Mouse (Mus musculus) CH12.LX (cell line): ENCODE results near the gene Eml1. TPM values are rescaled to one million over a fixed set of nuclear protein-coding genes. Genes with fewer than 3 reads are reported as not detected.

Source experiments
- DNase-seq: peaks from one replicate; pipeline ENCODE4 v3.0.0-alpha.2; 2013; ENCODE audit errors: extremely low read depth
- H3K27ac ChIP-seq: 2 replicates; pipeline ENCODE4 v1.5.1; 2012; ENCODE audit warnings: low read depth, mild to moderate bottlenecking, control low read depth, moderate library complexity; ENCODE audit not compliant: insufficient read depth
- H3K27me3 ChIP-seq: replicated peaks from 2 replicates; pipeline ENCODE3; 2012; ENCODE audit warnings: inconsistent platforms
- H3K36me3 ChIP-seq, 2 experiments: replicated peaks in 1 of 2; 2 replicates each; pipeline versions ENCODE3 to v1.6.1; 2012; ENCODE audit warnings: inconsistent platforms in 1 of 2, low read length in 1 of 2, mild to moderate bottlenecking in 1 of 2, mixed read lengths in 1 of 2, moderate library complexity in 1 of 2; ENCODE audit not compliant: control insufficient read depth in 1 of 2, insufficient read depth in 1 of 2
- H3K4me1 ChIP-seq, 2 experiments: 2 replicates each; pipeline ENCODE4 v1.6.1; 2012; ENCODE audit warnings: inconsistent platforms in 1 of 2, moderate library complexity in 1 of 2; ENCODE audit not compliant: insufficient read depth in 2 of 2, control insufficient read depth in 1 of 2
- H3K4me2 ChIP-seq: 2 replicates; pipeline ENCODE4 v1.6.1; 2012; ENCODE audit warnings: low read depth, mild to moderate bottlenecking, control low read depth; ENCODE audit not compliant: poor library complexity, insufficient read depth, severe bottlenecking
- H3K4me3 ChIP-seq, 3 experiments: fragments of 150-350 bp in 1 of 3; sonication (generic) in 1 of 3; replicated peaks in 1 of 3; 2 replicates each; pipeline versions ENCODE3 to v1.5.1; 2011 to 2012; ENCODE audit warnings: low read depth in 2 of 3, low read length in 2 of 3, mild to moderate bottlenecking in 2 of 3, moderate library complexity in 2 of 3, control low read depth in 1 of 3, improper control_type of control experiment in 1 of 3, inconsistent platforms in 1 of 3, mixed read lengths in 1 of 3; ENCODE audit not compliant: poor library complexity in 1 of 3
- H3K79me2 ChIP-seq: replicated peaks from 2 replicates; pipeline ENCODE4 v1.6.1; 2012; ENCODE audit warnings: mild to moderate bottlenecking, moderate library complexity; ENCODE audit not compliant: control insufficient read depth, poor library complexity, insufficient read depth, severe bottlenecking; ENCODE audit errors: extremely low read depth
- H3K9ac ChIP-seq: 2 replicates; pipeline ENCODE4 v1.6.1; 2012; ENCODE audit warnings: low read depth, mild to moderate bottlenecking, control low read depth, moderate library complexity; ENCODE audit not compliant: insufficient read depth
- H3K9me3 ChIP-seq: replicated peaks from 2 replicates; pipeline ENCODE3; 2012; ENCODE audit warnings: low read length, inconsistent platforms, mixed read lengths
- CTCF ChIP-seq, 2 experiments: IDR thresholded peaks in 1 of 2; conservative IDR thresholded peaks in 1 of 2; 2 replicates each; pipeline ENCODE4 v1.5.1; 2011 to 2012; ENCODE audit warnings: low read depth in 2 of 2, low read length in 2 of 2, improper control_type of control experiment in 1 of 2, inconsistent platforms in 1 of 2, mild to moderate bottlenecking in 1 of 2, moderate library complexity in 1 of 2
- GABPA ChIP-seq: IDR thresholded peaks from 2 replicates; pipeline ENCODE4 v1.6.1; 2012; ENCODE audit warnings: low read depth, low read length, improper control_type of control experiment, inconsistent platforms; ENCODE audit not compliant: insufficient replicate concordance
- JUND ChIP-seq: conservative IDR thresholded peaks from 2 replicates; pipeline ENCODE4 v1.6.1; 2011; ENCODE audit warnings: low read depth, low read length, improper control_type of control experiment
- MAX ChIP-seq: IDR thresholded peaks from 2 replicates; pipeline ENCODE4 v1.6.1; 2011; ENCODE audit warnings: low read length, improper control_type of control experiment
- MAZ ChIP-seq: IDR thresholded peaks from 2 replicates; pipeline ENCODE4 v1.6.1; 2012; ENCODE audit warnings: low read depth, mild to moderate bottlenecking, inconsistent platforms, low read length, improper control_type of control experiment, moderate library complexity
- MEF2A ChIP-seq: IDR thresholded peaks from 2 replicates; pipeline ENCODE4 v1.6.1; 2014; ENCODE audit warnings: low read depth, mild to moderate bottlenecking, inconsistent platforms, low read length, improper control_type of control experiment, borderline replicate concordance
- MYC ChIP-seq: IDR thresholded peaks from 2 replicates; pipeline ENCODE4 v1.6.1; 2011; ENCODE audit warnings: low read depth, mild to moderate bottlenecking, improper control_type of control experiment, low read length
- NELFE ChIP-seq: IDR thresholded peaks from 2 replicates; pipeline ENCODE4 v1.6.1; 2011; ENCODE audit warnings: low read depth, low read length, improper control_type of control experiment
- POLR2A ChIP-seq: IDR thresholded peaks from 2 replicates; pipeline ENCODE4 v1.6.1; 2011; ENCODE audit warnings: low read depth, mild to moderate bottlenecking, improper control_type of control experiment, low read length
- POLR2AphosphoS2 ChIP-seq: IDR thresholded peaks from 2 replicates; pipeline ENCODE4 v1.6.1; 2011; ENCODE audit warnings: low read depth, low read length, improper control_type of control experiment
- RAD21 ChIP-seq: IDR thresholded peaks from 2 replicates; pipeline ENCODE4 v1.6.1; 2011; ENCODE audit warnings: low read depth, mild to moderate bottlenecking, low read length, improper control_type of control experiment, moderate library complexity
- RCOR1 ChIP-seq: conservative IDR thresholded peaks from 2 replicates; pipeline ENCODE4 v1.6.1; 2012; ENCODE audit warnings: low read depth, mild to moderate bottlenecking, inconsistent platforms, low read length, improper control_type of control experiment
- SMC3 ChIP-seq: IDR thresholded peaks from 2 replicates; pipeline ENCODE4 v1.6.1; 2011; ENCODE audit warnings: low read depth, low read length, improper control_type of control experiment
- TCF12 ChIP-seq: IDR thresholded peaks from 2 replicates; pipeline ENCODE4 v1.6.1; 2014; ENCODE audit warnings: low read depth, mild to moderate bottlenecking, inconsistent platforms, low read length, improper control_type of control experiment
- UBTF ChIP-seq: IDR thresholded peaks from 2 replicates; pipeline ENCODE4 v1.6.1; 2012; ENCODE audit warnings: low read depth, mild to moderate bottlenecking, inconsistent platforms, low read length, improper control_type of control experiment, moderate library complexity
- USF2 ChIP-seq: conservative IDR thresholded peaks from 2 replicates; pipeline ENCODE4 v1.6.1; 2011; ENCODE audit warnings: low read depth, low read length, improper control_type of control experiment
- ZKSCAN1 ChIP-seq: IDR thresholded peaks from 2 replicates; pipeline ENCODE4 v1.6.1; 2012; ENCODE audit warnings: low read depth, inconsistent platforms, low read length, improper control_type of control experiment, borderline replicate concordance
- ZNF384 ChIP-seq: IDR thresholded peaks from 2 replicates; pipeline ENCODE4 v1.6.1; 2012; ENCODE audit warnings: low read depth, low read length, improper control_type of control experiment, inconsistent platforms
- dilution Hi-C: fragments of 300-500 bp; cut with MboI; formaldehyde crosslinking; loops from 2 replicates; pipeline ENCODE4 v1.14.3; 2020; ENCODE audit warnings: low sequenced_read_pairs; ENCODE audit not compliant: extremely low pct_unique_long_range_greater_than_20kb, extremely low pct_ligation_motif_present
- in situ Hi-C: fragments of 300-500 bp; cut with MboI; formaldehyde crosslinking; loops from 3 replicates; pipeline ENCODE4 v1.14.3; 2019; ENCODE audit warnings: low sequenced_read_pairs, low pct_ligation_motif_present, low pct_unique_long_range_greater_than_20kb, mixed read lengths
- polyA plus RNA-seq: library from polyadenylated mRNA; unstranded; fragments of >175 nt; gene quantifications from 2 replicates; pipeline ENCODE4 v1.2.1, GENCODE M21; 2012; ENCODE audit warnings: low read depth; ENCODE audit not compliant: insufficient read length
- total RNA-seq, 2 experiments: library from RNA; depleted of rRNA; stranded (reverse); fragments of 300-350 nt in 1 of 2; fragments of >200 nt in 1 of 2; gene quantifications; 2 replicates each; pipeline ENCODE4 v1.2.3; 2012 to 2014

The Eml1 gene
- total and polyA plus RNA-seq, 3 experiments: not detected

DNA sequence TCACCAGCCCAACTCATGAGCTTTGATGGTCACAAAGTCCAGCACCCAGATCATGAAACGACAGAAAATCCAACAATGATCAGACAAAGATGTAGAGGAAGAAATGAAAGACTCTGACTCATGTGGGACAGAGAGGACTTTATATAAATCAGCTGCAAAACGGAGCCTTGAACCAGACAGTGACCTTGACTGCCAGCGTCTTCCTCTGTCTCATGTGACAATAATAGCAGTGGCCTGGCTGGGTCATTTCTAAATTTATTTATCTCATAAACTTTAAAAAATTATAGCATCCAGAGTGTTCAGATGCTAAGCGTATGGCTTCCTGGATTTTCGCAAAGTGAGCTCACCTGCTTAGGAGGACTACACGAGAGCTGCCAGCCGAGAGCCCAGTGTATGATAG lies 27.9 kb downstream of the Eml1 start:
- H3K27ac ChIP-seq: no peak overlapping the region
- no peaks in the 10 kb centered on the region for H3K79me2 ChIP-seq
- TF ChIP-seq UBTF: no peak
- TF ChIP-seq ZKSCAN1: no peak
- no peak for TF ChIP-seq CTCF (conservative IDR thresholded peaks at IDR 0.05 in 1 of 2, IDR thresholded peaks at IDR 0.05 in 1 of 2; ENCODE audit: low read depth in 2 of 2, low read length in 2 of 2)
- H3K4me2 ChIP-seq: no peak overlapping the region
- H3K9ac ChIP-seq: no peak overlapping the region
- no peak for DNase-seq
- in situ Hi-C loops (no loop called here), dilution Hi-C loops (no loop called here)
- H3K4me3 ChIP-seq: no peak overlapping the region
- peaks cover 91% of the 10 kb centered on the region for H3K27me3 ChIP-seq
- no peaks in the 10 kb centered on the region for H3K36me3 ChIP-seq
- H3K4me1 ChIP-seq: no peaks in the 10 kb centered on the region
- H3K9me3 ChIP-seq: no peaks in the 10 kb centered on the region

DNA sequence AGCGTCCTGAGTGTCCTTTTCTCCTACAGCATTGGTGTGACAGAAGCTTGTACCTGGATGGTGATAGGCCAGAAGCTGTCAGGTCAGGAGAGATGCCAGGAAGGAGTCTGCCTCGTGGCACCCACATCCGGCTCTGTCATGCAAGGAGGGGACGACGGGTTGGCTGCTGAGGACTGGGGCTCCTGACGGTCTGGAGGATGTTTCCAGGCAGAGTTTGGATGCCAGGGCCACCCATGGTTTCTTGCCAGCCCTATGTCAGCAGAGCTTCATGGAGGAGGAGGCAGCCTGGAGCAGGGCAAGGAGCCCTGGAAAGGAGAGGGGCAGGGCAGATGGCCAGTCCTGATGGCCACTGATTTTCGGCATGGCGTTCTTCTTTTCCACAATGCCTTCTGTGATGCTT lies 28.4 kb downstream of the Eml1 start:
- Histone ChIP-seq H3K27me3 (peaks cover 91% of the 10 kb centered on the region), H3K9ac (no peak overlapping the region), H3K4me1 (no peaks in the 10 kb centered on the region), H3K4me3 (no peak overlapping the region), H3K4me2 (no peak overlapping the region), H3K9me3 (no peaks in the 10 kb centered on the region), H3K36me3 (no peaks in the 10 kb centered on the region), H3K79me2 (no peaks in the 10 kb centered on the region), H3K27ac (no peak overlapping the region)
- no peak for TF ChIP-seq MAX
- TF ChIP-seq ZNF384: no peak
- TF ChIP-seq POLR2A: no peak
- no peak for TF ChIP-seq MEF2A
- TF ChIP-seq NELFE: no peak
- TF ChIP-seq USF2: no peak
- TF ChIP-seq UBTF: no peak
- TF ChIP-seq ZKSCAN1: no peak
- TF ChIP-seq RAD21: no peak
- TF ChIP-seq RCOR1: no peak
- no peak for TF ChIP-seq JUND
- TF ChIP-seq GABPA: no peak
- no peak for TF ChIP-seq POLR2AphosphoS2
- TF ChIP-seq MAZ: no peak
- TF ChIP-seq SMC3: no peak
- TF ChIP-seq TCF12: no peak
- no peak for TF ChIP-seq MYC
- no peak for DNase-seq
- in situ Hi-C loops (no loop called here), dilution Hi-C loops (no loop called here)
